Mouse (Mus musculus) heart, adult 2 months (tissue): ENCODE data around the gene Akap9.

Source experiments
- CTCF ChIP-seq: fragments of 200-600 bp; IDR thresholded peaks from 2 replicates; pipeline ENCODE4 v1.8.1; 2022; ENCODE audit warnings: antibody characterized with exemption, mild to moderate bottlenecking, moderate library complexity
- EP300 ChIP-seq: fragments of 200-500 bp; IDR thresholded peaks from 2 replicates; pipeline ENCODE4 v1.6.1; 2011; ENCODE audit warnings: low read depth, low read length, control low read depth; ENCODE audit not compliant: insufficient read depth
- POLR2A ChIP-seq: fragments of 200-500 bp; IDR thresholded peaks from 2 replicates; pipeline ENCODE4 v1.6.1; 2011; ENCODE audit warnings: mild to moderate bottlenecking, low read depth, low read length, control low read depth; ENCODE audit not compliant: insufficient read depth

- no peak for TF ChIP-seq POLR2A
- no peak for TF ChIP-seq EP300
- no peak for TF ChIP-seq CTCF
These were observed 1.2 kb upstream of the Akap9 start for GRCm38 (mm10) chr5:3926666-3927065.
